Mouse (Mus musculus) ovary, postnatal 36 days (tissue): ENCODE data around the gene Mdm1.

Experiments used
- DNase-seq: peaks from one replicate; pipeline ENCODE4 v3.0.0; 2022; ENCODE audit warnings: low spot score, mixed read lengths

The Mdm1 gene

DNA sequence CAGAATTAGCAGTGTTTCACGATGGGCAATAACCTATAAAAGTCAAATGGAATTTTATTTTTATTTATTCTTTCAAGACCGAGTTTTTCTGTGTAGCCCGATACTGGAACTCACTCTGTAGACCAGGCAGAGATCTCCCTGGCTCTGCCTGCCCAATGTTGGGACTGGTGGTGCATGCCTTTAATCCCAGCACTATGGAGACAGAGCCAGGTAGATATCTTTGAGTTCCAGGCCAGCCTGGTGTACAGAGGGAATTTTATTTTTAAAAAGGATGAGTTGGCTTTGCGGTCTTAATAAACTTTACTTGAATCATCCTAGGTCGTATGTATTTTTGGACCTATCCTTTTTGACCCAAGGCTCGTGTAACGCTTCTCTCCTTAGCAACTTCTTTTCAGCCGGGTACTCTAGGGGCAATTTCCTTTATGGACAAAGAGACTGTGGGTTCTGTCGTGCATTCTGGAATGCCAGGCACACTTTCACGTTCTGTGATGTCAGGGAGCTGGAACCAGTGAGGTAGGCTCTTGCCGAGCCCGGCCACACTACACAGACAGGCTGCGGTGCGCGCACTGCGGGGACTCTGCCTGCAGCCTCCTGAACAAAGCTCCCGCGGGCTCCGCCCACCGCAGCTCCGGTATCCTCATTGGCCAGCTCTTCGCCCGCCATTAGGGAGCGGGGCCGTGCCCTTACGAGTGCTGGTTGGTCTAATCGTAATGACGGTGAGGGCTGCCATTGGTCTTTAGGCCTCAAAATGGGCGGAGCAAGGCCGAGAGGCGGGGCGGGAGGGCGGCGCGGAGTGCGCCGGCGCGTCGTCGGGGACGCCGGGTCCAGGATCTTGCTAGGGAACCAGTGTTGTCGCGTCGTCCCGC, at the start of gene Mdm1:
Gene Mdm1, plus strand, starts transcription at position 794 of the 866 bp plus-strand sequence.
- peak; percentile 98 for DNase-seq

GRCm38 (mm10) chr10:118092745-118093144, 48.9 kb upstream of the Mdm1 start:
- DNase-seq: no peak

- DNase-seq: no peak
Observed at GRCm38 (mm10) chr10:118093728-118094127, 47.9 kb upstream of the Mdm1 start.

GRCm38 (mm10) chr10:118094853-118095252, 46.8 kb upstream of the Mdm1 start:
- no peak for DNase-seq

GRCm38 (mm10) chr10:118096223-118096622, 45.4 kb upstream of the Mdm1 start:
- DNase-seq: no peak

DNA sequence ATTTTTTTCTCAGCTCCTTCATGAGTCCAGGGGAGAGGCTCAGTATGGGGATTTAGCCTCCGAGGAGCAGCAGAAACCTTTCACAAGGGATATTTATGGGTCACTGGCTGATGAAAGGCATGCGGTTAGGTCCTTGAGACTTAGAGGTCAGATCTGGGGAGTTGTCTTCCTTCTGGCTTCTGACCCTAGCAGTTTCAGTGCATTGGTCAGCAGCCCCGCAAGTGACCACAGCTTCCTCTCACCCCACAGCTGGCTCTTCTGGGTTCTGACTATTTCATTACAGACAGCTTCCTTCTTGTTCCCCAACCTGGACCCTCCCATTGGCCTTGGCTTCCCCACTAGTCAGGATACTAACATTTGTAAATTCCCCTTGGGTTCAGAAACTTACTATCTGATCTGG, 43.7 kb upstream of the Mdm1 start:
- DNase-seq: no peak

DNA sequence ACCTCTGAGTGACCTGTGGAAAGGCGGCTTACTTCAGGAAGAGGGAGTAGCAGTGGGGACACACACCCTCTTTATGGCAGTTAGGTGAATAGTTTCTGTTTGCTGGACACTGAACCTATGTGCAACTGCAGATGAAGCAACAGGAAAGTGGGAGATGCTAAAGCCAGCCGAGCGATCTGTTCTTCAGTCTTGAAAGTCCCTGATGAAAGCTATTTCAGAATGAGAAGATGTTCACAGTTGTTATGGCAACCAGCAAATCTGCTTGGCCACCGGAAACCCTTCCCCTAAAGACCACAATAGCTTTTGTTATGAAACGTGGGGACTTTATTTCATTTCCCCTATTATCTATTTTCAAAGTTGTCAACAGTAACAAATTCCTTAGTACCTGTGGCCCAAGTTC, 41.0 kb upstream of the Mdm1 start:
- no peak for DNase-seq

GRCm38 (mm10) chr10:118101056-118101455, 40.6 kb upstream of the Mdm1 start:
- no peak for DNase-seq

DNA sequence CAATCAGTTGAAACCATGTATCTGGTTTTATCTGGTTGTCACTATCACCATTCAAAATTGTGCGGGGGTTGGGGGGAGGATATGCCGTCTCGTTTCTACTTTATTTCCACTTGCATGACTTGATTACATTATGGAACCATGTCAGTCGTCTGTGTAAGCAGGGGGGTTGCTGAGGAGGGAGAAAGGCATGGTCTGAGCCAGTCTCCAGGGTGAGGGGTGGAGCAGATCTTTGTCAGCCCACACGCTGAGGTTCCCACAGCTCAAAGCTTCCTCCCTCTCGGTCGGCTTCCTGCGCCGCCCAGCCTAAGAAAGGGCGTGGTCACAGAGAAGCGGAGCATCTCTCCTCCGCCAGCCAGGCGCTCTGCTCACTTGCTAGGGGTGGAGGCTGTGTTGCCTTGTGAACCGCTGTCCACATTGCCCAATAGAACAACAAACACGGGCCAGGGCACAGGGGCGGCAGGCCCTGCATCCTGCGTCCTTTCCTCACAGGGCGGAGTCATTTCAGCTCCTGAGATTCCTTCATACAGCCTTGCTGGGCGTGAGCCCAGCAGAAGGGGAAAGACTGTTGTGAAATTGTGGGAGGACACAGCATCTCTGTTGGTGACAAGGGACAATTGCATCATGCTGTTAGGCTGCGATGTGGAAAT, 38.5 kb upstream of the Mdm1 start:
- DNase-seq: peak; percentile 76

DNA sequence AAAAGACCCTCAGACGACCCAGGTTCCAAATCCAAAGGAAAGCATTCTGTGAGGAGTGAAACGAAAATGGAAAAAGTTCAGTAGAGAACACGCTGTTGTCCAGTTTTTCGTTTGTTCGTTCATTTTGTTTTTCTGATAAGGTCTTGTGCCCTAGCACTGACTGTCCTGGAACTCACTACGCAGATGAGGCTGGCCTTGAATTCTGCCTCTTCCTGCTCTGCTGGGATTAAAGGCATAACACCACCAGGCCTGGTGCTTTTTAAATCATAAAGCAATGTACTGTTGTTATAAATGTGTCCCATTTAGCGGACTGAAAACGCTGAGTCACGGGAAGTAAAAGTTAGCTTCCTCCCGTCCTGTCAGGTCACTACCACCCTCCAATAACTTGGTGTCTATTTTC, 37.7 kb upstream of the Mdm1 start:
- DNase-seq: no peak

DNA sequence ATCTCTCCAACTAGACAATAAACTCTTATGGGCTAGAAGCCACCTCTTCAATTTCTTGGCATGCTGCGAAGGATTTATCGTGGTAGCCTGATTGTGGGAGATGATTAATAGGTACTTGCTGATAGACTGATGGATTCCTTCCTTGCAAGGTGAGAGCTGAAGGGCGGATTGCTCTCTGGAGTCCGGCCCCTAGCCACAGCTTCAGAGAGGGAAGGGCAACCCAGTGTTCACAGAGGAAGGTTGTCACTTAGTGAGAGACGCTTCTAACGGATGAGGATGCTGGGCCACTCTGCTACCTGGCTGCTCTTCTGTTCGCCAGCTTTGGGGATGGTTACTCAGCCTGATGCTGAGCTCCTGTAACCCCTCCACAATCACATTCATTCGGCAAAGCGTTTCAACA, 34.6 kb upstream of the Mdm1 start:
- no peak for DNase-seq

GRCm38 (mm10) chr10:118110006-118110920, 31.3 kb upstream of the Mdm1 start:
- DNase-seq: no peak

DNA sequence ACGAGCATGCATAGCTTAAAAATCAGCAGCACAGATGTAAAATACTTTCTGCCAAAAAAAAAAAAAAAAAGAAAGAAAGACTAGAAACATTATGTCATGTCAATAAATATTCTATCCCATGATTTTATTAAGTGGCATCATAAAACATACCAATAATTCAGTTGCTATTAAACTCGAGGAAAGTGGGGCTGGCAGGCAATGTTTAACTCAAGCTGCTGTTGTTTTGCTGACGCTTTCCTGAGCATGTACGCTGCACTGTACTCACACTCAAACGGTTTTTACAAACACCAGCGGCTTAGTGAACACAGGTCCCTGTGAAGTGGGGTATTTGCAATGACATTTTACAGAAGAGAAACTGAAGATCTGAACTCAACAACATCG, 30.7 kb upstream of the Mdm1 start:
- no peak for DNase-seq

DNA sequence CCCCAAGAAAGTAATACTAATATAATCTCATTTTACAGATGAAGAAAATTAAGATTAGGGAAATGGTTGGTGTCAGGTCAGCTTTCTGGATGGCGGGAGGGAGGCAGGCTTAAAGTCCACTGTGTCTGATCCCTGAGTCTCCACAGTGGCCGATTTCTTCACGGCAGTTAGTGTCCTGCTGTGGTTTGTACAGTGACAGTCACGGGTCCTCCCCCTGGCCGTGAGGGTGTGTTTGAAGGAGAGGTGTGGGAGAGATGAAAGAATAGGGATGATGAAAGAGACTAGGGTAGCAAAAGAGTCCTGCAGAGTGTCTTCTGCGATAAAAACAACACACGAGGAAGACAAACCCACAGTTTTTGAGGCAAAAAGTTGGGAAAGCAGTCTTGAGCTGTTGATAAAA, 30.0 kb upstream of the Mdm1 start:
- no peak for DNase-seq

GRCm38 (mm10) chr10:118112294-118112893, 29.2 kb upstream of the Mdm1 start:
- DNase-seq: no peak

DNA sequence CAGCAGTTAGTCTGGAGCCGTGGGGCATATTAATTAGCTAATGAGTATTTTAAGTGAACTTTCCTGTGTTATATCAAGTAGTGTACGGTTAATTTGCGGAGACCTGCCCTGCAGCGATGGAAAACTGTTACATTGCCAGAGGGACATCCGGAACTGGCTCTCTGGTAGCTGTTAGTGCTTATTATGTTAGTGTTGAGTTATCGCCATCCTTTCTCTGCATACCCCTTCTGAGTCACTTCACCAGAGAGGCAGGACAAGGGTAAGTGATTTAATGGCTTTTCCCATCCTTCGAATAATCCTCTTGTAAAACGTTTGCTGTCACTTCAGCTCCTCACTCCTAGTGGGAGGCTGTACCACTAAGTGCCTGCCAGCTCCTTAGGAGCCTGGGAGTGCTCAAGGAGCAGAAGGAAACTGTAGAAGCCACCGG, 28.3 kb upstream of the Mdm1 start:
- DNase-seq: no peak

GRCm38 (mm10) chr10:118114271-118114670, 27.3 kb upstream of the Mdm1 start:
- no peak for DNase-seq

DNA sequence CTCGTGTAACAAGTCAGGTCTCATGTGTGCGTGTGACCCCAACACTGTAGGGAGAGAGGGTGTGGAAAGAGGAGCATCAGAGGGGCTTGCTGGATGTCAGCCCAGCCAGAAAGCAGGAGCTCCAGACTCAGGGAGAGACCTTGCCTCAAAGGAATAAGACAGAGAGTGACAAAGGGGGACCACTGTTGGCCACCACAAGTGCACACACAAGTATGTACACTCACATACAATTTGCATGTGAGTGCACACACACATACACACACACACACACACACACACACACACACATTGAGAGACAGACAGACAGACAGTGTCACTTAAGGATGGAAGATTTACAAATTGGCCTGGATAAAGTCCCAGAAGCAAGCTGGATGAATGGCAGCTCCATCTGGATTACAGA, 25.2 kb upstream of the Mdm1 start:
- no peak for DNase-seq

DNA sequence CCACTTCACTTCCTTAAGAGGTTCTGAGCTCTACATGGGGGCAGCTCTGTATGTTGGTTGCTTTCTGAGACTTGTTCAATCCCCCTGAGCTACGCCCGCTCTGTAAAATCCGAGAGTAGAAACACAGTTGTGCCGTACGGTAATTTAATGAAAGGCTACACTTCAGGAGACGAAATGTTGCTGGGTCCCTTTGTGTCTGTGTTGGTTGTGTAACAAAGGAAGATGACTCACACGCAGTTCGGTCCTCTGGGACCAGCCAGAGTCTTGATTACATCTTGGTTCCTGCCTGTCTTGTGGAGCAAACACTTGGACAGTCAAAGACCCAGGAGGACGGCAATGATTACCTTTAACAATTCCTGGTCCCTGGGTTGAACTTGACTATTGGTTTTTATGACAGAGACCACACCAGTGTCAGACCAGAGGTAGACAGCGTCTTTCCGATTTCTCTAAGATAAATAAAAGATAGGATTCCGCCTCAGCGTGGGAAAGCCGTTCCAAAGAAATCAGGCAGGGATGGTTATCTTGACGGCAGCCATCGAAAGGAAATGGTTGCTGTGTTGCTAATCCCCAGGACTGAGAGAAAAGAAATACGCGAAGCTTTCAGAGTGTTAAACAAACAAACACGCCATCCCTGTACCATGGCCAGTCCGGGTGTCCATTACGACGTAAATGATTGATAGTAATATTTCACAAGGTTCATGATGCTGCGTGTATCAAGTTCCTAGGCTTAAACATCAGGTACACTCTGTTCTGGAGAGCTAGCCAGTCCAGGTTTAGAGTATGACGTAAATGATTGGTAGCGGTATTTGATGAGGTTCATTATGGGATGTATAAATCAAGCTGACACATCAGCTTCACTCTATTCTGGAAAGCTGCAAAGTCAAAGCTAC, 20.3 kb upstream of the Mdm1 start:
- no peak for DNase-seq

DNA sequence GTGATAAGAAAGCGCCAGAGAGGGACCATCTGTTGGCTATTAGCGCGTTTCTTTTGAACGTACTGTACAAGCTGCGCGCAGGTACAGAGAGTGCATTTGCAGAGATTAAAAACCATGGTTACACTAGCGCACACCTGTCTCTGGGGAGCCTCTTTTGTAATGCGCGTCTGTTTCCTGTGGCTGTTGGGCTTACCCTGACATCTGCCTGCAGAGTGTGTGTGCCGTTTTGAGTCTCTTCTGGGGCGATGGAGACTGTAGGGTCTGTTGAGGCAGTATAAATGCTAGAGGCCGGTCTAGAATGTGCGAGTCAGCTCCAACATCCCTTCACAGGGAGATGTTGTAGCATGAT, 19.7 kb upstream of the Mdm1 start:
- no peak for DNase-seq
